Mouse (Mus musculus): ENCODE results near the gene Rbm14. TPM values are rescaled to one million over a fixed set of nuclear protein-coding genes. Genes with fewer than 3 reads are reported as not detected.

The Rbm14 gene
- 62.4 and 64.8 TPM in 2 replicates for polyA plus RNA-seq (2015; fragmentation: Nextera tagmentation; extraction: Ambion mirVana)

DNA sequence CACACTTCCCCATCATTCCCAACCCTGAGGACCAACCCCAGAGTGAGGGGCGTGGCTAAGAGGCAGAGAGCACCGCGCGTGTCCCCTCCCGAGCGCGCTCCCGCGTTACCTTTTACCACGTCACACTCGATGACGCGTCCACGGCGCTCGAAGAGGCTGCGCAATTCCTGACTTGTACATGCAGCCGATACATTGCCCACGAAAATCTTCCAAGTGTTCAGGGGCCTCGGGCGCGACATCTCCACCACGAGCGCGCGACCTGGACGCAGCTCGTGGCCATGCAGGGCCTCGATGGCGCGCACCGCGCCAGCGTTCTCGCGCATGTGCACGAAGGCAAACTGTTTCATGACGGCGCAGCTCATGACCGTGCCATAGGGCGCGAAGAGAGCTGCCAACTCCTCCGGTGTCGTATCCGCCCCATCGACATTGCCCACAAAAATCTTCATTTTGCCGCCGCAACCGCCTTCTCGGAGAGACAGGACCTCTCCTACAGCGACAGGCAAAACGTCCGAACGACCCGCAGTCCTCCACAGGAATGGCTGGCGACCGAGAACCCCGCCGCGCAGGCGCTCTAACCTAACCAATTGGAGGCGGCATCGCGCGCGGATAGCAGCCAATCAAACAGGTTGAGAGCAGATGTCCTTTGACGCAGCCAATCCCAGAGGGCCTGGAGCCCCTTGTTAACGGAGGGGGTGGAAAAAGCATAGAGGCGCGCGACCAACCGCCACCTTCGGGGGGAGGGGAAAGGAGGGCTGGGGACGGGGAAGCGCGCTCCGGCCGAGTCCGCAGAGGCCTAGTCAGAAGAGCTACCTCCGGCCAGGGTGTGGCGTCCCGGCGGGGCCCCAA lies at the start of gene Rbm14, which contains the start of gene Gm21992:
TSS of gene Rbm14 (minus strand) at position 572 of the 846 bp plus-strand sequence.
TSS of gene Gm21992 (minus strand) at position 550 of the 846 bp plus-strand sequence.
- peak within 1 kb of the TSS; percentile 94 for H3K27ac ChIP-seq (replicated peaks)
- no peaks in the 10 kb centered on the region for H3K36me3 ChIP-seq
- peak; percentile 99 for ATAC-seq (ENCODE audit: low FRiP score, low read depth)
- H3K4me2 ChIP-seq = peak within 1 kb of the TSS; percentile 81
- H3K4me3 ChIP-seq = peak within 1 kb of the TSS; percentile 80
- no peaks in the 10 kb centered on the region for H3K9me3 ChIP-seq
- H3K27me3 ChIP-seq = no peaks in the 10 kb centered on the region
- WGBS = under 1% methylated on average over 83 of the region's 83 CpGs
- H3K4me1 ChIP-seq (replicated peaks) = peaks cover 39% of the 10 kb centered on the region
- peak within 1 kb of the TSS; percentile 80 for H3K9ac ChIP-seq

DNA sequence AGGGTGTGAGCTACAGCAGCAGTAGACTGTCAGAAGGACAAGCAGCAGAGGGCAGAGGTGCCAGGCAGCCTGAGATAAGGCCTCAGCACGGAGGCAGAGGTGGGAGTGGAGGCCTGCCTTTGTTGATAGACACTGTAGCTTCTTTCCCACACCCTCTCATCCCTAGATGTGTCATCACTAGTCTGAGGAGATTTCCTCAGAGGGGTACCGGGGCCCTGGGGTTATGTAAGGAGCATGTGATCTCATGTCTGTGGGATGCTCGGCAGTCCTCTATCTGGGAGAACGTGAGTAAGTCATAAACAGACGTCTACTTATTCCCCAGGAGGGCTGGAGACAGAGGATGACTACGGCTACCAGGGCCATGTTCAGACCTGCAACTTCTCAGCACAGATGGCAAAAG lies 47.6 kb upstream of the Rbm14 start:
- no peak for ATAC-seq (ENCODE audit: low FRiP score, low read depth)
- Histone ChIP-seq H3K9me3 (no peaks in the 10 kb centered on the region), H3K27me3 (no peaks in the 10 kb centered on the region), H3K9ac (no peak overlapping the region), H3K4me3 (no peak overlapping the region), H3K4me2 (no peak overlapping the region), H3K36me3 (peaks cover 24% of the 10 kb centered on the region), H3K27ac (replicated peaks) (no peak overlapping the region), H3K4me1 (replicated peaks) (peaks cover 16% of the 10 kb centered on the region)
- WGBS = 79% methylated on average over 6 of the region's 6 CpGs

DNA sequence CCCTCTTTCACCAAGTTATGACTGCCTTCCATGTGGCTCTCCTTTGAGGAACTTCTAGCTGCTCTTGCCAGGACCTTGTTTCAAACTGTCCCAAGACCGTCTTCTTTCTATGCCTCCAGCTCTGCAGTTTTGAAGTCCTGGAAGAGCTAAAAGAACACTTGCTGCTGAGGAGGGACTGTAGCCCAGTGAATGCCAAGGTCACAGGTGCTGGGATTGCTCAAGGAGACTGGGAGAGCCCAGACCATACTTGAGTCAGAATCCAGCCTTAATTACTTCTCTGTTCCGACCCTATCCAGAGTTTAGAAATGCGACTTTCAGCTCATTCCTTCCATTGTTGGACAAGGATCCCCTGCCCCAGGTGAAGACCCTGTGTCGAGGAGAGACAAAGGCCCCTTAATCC lies 44.5 kb upstream of the Rbm14 start:
- Histone ChIP-seq H3K36me3 (peaks cover 21% of the 10 kb centered on the region), H3K4me3 (peak overlapping the region; percentile 54), H3K4me2 (peak overlapping the region; percentile 81), H3K9ac (peak overlapping the region; percentile 66; the same call in 1 of the 2 replicates), H3K27me3 (no peaks in the 10 kb centered on the region), H3K27ac (replicated peaks) (no peak overlapping the region), H3K4me1 (replicated peaks) (peaks cover 16% of the 10 kb centered on the region), H3K9me3 (no peaks in the 10 kb centered on the region)
- WGBS = 77% methylated on average over 4 of the region's 4 CpGs
- no peak for ATAC-seq (ENCODE audit: low FRiP score, low read depth)

DNA sequence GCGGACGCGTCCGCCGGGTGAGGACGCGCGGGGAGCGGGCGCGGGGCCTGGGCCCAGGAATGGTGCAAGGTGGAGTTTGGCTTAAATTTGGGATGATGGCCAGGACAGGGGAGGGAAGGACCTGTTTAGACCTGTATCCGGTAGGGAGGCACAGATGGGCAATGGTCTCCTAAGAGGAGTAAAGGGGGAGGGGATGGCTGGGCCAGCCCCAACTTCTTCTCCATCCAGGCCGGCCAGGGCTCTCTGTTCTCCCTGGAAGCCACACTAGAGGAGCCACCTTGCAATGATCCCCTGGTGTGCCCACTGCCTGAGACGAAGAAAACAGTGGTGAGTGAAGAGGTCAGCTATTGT lies 44.0 kb upstream of the Rbm14 start:
- H3K4me1 ChIP-seq (replicated peaks) = peaks cover 16% of the 10 kb centered on the region
- peak overlapping the region; percentile 81 for H3K4me2 ChIP-seq
- peak overlapping the region; percentile 66 for H3K9ac ChIP-seq
- no peaks in the 10 kb centered on the region for H3K9me3 ChIP-seq
- H3K27me3 ChIP-seq = no peaks in the 10 kb centered on the region
- under 1% methylated on average over 14 of the region's 14 CpGs for WGBS
- H3K36me3 ChIP-seq = peaks cover 16% of the 10 kb centered on the region; the same call in 1 of the 2 replicates
- no peak; the same call in none of the 2 replicates for ATAC-seq (ENCODE audit: low FRiP score, low read depth)
- peak overlapping the region; percentile 54 for H3K4me3 ChIP-seq
- peak overlapping the region; percentile 16; the same call in 1 of the 2 replicates for H3K27ac ChIP-seq (replicated peaks)

DNA sequence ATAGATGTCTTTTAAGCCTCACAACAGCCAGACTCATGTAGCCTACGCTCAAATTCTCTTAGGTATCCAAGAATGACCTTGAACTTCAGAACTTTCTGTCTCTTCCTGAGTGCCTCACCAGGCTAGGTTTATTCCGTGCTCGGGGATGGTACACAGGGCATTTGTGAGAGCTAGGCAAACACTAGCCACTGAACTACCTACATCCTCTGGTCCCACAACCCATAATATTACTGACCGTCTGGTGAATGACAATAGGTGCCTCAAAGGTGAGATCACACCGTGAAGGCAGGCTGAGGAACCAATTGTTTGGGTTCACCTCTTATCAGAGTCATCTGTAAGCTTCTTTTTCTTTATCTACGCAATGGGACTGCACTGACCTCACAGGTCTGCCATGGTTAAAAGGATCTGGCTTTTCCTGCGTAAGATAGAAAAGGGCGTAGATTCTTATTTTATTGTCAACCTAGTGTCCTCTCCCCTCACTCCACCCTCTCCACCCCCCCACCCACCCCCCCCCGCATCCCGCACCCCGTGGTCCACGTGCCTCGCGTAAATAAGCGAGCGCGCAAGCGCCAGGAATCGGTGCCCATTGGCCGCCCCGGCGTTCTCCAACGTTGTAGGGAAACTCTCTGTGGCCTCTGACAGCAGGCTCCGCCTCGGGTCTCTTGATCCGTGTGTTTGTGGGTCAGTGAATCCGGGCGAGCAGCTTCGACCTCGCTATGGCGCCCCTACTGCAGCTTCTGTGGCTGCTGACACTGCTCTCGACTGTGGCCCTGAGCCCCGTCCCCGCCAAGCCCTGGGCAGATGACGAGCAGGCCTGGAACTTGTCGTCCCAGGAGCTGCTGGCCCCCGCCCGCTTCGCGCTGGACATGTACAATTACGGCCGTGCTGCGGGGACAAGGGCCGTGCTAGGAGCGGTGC lies 43.4 kb upstream of the Rbm14 start, which contains the start of gene Ctsf:
TSS of gene Ctsf (plus strand) at position 579 of the 918 bp plus-strand sequence.
- Histone ChIP-seq H3K36me3 (peaks cover 12% of the 10 kb centered on the region; the same call in 1 of the 2 replicates), H3K4me2 (peak within 1 kb of the TSS; percentile 81), H3K4me3 (peak within 1 kb of the TSS; percentile 54), H3K27me3 (no peaks in the 10 kb centered on the region), H3K27ac (replicated peaks) (peak within 1 kb of the TSS; percentile 16; the same call in 1 of the 2 replicates), H3K4me1 (replicated peaks) (peaks cover 16% of the 10 kb centered on the region), H3K9me3 (no peaks in the 10 kb centered on the region), H3K9ac (peak within 1 kb of the TSS; percentile 66)
- ATAC-seq (ENCODE audit: low FRiP score, low read depth) = peak; percentile 94
- WGBS = 3% methylated on average over 45 of the region's 45 CpGs

DNA sequence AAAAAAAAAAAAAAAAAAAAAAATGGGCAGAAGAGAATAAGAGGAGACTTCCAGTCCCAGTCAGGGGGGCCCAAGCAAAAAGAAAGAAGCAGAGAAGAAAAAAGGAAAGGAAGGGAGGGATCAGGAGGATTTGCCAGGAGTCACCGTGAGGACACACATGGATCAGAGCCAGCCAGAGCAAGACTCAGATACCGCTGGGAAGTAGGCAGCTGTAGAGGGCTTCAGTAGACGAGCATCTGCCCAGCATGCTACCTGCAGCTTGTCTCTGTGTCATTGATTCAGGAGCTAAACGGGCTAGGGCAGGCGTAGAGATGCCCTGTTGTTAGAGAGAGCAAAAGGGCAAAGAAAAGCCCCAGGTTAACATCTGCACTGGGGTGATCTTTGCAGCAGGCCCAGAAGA lies 38.8 kb upstream of the Rbm14 start:
- Histone ChIP-seq H3K4me2 (no peak overlapping the region), H3K36me3 (no peaks in the 10 kb centered on the region), H3K4me3 (no peak overlapping the region), H3K9me3 (no peaks in the 10 kb centered on the region), H3K4me1 (replicated peaks) (peaks cover 5% of the 10 kb centered on the region), H3K27ac (replicated peaks) (no peak overlapping the region), H3K27me3 (no peaks in the 10 kb centered on the region), H3K9ac (no peak overlapping the region)
- 47% methylated on average over 5 of the region's 5 CpGs for WGBS
- no peak for ATAC-seq (ENCODE audit: low FRiP score, low read depth)

DNA sequence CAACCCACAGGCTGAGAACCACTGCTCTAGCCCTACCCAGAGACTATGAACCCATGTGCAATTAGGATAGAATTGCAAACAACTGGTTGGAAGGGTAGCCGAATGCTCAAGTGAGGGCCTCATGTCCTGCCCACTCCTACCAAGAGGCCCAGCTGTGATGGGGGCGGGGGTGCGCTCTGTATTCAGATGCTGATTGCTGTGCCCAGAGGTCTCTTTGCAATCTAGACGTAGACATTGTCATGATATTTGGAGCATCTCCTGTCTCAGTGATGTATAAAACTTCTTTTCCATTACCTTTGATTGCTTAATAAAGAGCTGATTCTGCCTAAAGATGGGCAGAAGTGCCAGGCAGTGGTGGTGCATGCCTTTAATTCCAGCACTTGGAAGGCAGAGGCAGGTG lies 38.4 kb upstream of the Rbm14 start:
- Histone ChIP-seq H3K36me3 (no peaks in the 10 kb centered on the region), H3K9ac (no peak overlapping the region), H3K4me3 (no peak overlapping the region), H3K27ac (replicated peaks) (no peak overlapping the region), H3K4me2 (no peak overlapping the region), H3K4me1 (replicated peaks) (peaks cover 4% of the 10 kb centered on the region), H3K9me3 (no peaks in the 10 kb centered on the region), H3K27me3 (no peaks in the 10 kb centered on the region)
- 43% methylated on average over 4 of the region's 4 CpGs for WGBS
- ATAC-seq (ENCODE audit: low FRiP score, low read depth) = no peak

DNA sequence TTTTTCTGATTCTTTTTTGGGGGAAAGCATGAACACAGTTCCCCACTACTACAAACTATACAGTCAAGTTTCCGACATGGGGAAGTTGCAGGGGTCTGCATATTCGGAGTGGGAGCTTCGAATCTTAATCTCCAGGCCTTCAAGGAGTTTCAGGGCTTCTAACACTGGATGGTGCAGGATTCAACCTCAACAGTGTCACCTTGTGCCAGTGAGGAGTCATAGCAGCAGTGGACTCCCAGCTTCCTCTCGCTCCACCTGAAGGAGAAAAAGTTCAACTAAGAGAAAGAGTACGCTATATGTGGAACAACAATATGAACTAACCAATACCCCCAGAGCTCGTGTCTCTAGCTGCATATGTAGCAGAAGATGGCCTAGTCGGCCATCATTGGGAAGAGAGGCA lies 36.1 kb upstream of the Rbm14 start:
- no peaks in the 10 kb centered on the region for H3K9me3 ChIP-seq
- H3K36me3 ChIP-seq = no peaks in the 10 kb centered on the region
- no peak overlapping the region for H3K4me3 ChIP-seq
- 39% methylated on average over 7 of the region's 7 CpGs for WGBS
- H3K4me1 ChIP-seq (replicated peaks) = no peaks in the 10 kb centered on the region
- H3K27me3 ChIP-seq = no peaks in the 10 kb centered on the region
- no peak overlapping the region for H3K27ac ChIP-seq (replicated peaks)
- H3K4me2 ChIP-seq = no peak overlapping the region
- no peak for ATAC-seq (ENCODE audit: low FRiP score, low read depth)
- no peak overlapping the region for H3K9ac ChIP-seq

DNA sequence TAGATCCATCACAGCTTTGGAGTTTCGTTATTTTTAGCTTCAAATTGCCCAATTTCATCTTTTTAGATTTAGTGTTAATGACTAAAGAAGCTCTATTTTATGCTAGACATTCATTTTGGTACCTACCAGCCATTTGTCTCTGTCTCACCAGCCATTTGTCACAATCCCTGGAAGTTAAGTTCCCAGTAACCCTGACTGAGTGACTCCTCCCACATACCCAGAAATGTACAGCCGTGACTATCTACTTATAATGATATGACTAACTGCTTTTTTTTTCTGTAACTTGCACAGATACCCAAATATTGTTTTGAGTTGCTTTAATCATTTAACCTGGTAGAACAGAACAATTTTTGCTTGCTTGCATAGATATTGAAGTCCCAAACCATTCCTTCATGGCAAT lies 34.4 kb upstream of the Rbm14 start:
- no peaks in the 10 kb centered on the region for H3K36me3 ChIP-seq
- no peak overlapping the region for H3K27ac ChIP-seq (replicated peaks)
- no peaks in the 10 kb centered on the region for H3K9me3 ChIP-seq
- H3K4me1 ChIP-seq (replicated peaks) = no peaks in the 10 kb centered on the region
- WGBS = 84% methylated on average over 2 of the region's 2 CpGs
- peaks cover 12% of the 10 kb centered on the region for H3K27me3 ChIP-seq
- H3K9ac ChIP-seq = no peak overlapping the region
- H3K4me2 ChIP-seq = no peak overlapping the region
- no peak for ATAC-seq (ENCODE audit: low FRiP score, low read depth)
- H3K4me3 ChIP-seq = no peak overlapping the region

DNA sequence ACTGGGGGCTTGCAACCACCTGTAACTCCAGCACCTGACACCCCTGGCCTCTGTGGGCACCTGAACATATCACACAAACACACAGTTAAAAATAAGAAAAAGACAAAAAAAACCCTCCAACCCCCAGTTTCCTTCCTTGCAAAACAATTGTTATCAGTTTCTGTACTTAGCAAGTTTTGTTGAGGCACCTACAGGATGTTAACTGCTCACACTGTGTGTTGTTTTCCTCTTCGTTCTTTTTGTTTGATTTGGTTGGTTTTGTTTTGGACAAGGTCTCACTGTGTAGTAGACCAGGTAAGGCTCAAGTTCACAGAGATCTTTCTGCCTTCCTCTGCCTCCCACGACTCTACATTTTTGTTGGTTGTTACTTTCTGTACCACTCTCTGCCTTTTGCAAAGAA lies 31.2 kb upstream of the Rbm14 start:
- Histone ChIP-seq H3K27me3 (peaks cover 23% of the 10 kb centered on the region), H3K27ac (replicated peaks) (no peak overlapping the region), H3K9me3 (no peaks in the 10 kb centered on the region), H3K4me1 (replicated peaks) (peaks cover 17% of the 10 kb centered on the region), H3K36me3 (no peaks in the 10 kb centered on the region), H3K9ac (no peak overlapping the region), H3K4me2 (no peak overlapping the region), H3K4me3 (no peak overlapping the region)
- ATAC-seq (ENCODE audit: low FRiP score, low read depth) = no peak
- WGBS = 77% methylated on average over 2 of the region's 2 CpGs

DNA sequence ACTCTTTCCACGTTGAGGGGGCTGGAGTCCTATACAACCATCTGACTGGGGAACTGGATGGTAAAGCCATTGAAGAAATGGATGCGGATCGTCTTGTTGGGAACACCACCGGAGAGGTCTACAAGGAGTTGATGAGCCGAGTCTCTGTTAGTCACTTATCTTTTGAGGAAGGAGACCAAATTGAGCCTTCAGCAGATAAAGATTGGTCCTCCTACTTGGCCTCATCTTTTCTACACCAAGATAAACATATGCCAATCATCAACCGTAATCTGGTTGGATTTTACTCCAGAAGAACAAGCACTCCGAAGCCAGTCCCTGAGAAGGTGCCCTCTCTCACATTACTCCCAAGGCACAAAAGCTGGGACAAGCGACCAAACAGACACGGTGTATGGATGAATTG lies 29.4 kb upstream of the Rbm14 start:
- 87% methylated on average over 9 of the region's 9 CpGs for WGBS
- Histone ChIP-seq H3K9ac (no peak overlapping the region), H3K27ac (replicated peaks) (no peak overlapping the region), H3K4me1 (replicated peaks) (peaks cover 17% of the 10 kb centered on the region), H3K4me2 (no peak overlapping the region), H3K9me3 (no peaks in the 10 kb centered on the region), H3K4me3 (no peak overlapping the region), H3K27me3 (peaks cover 23% of the 10 kb centered on the region), H3K36me3 (no peaks in the 10 kb centered on the region)
- ATAC-seq (ENCODE audit: low FRiP score, low read depth) = no peak

DNA sequence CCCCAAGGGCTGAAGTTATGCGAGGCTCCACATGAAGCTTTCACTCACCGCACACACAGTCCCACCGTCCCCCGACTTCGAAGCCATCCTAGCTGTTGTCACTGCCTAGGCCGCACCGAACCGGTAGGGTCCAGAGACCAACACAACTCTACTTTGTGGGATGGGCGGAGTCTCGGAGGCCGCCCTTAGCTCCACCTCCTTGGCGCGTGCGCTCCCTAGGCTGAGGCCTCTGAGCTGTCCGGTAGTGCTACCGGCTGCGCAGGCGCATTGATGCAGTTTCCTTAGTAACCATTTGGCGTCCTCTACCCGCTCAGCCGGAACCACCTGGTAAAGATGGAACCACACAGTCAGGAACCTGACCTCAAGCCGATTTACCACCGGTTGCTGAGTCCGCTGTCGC lies 27.7 kb upstream of the Rbm14 start, which contains the start of the genes Ccs and Ccdc87:
TSS of gene Ccs (minus strand) at position 184 of the 400 bp plus-strand sequence.
TSS of gene Ccdc87 (plus strand) at position 218 of the 400 bp plus-strand sequence.
- peak; percentile 98 for ATAC-seq (ENCODE audit: low FRiP score, low read depth)
- H3K9me3 ChIP-seq = no peaks in the 10 kb centered on the region
- no peak within 1 kb of the TSS for H3K27ac ChIP-seq (replicated peaks)
- WGBS = under 1% methylated on average over 25 of the region's 25 CpGs
- H3K36me3 ChIP-seq = no peaks in the 10 kb centered on the region
- peaks cover 23% of the 10 kb centered on the region for H3K27me3 ChIP-seq
- H3K4me3 ChIP-seq = peak within 1 kb of the TSS; percentile 56
- H3K4me1 ChIP-seq (replicated peaks) = peaks cover 17% of the 10 kb centered on the region
- H3K4me2 ChIP-seq = peak within 1 kb of the TSS; percentile 95
- H3K9ac ChIP-seq = peak within 1 kb of the TSS; percentile 60
